Mouse (Mus musculus): ENCODE data around the gene Rbm14. TPM values are rescaled to one million over a fixed set of nuclear protein-coding genes. Genes with fewer than 3 reads are reported as not detected.

The Rbm14 gene
- 76.2 TPM for total RNA-seq (2023)

GRCm38 (mm10) chr19:4811063-4811908 lies at the start of gene Rbm14, which contains the start of gene Gm21992:
Gene Rbm14, minus strand, starts transcription at chr19:4811634.
Gene Gm21992, minus strand, starts transcription at chr19:4811612.

GRCm38 (mm10) chr19:4854552-4855469 lies 43.4 kb upstream of the Rbm14 start, which contains the start of gene Ctsf:
Gene Ctsf, plus strand, starts transcription at chr19:4855130.

GRCm38 (mm10) chr19:4839149-4839548 lies 27.7 kb upstream of the Rbm14 start, which contains the start of the genes Ccs and Ccdc87:
Gene Ccs, minus strand, starts transcription at chr19:4839332.
Gene Ccdc87, plus strand, starts transcription at chr19:4839366.

GRCm38 (mm10) chr19:4793831-4794422 lies 17.5 kb downstream of the Rbm14 start, which contains the start of gene Rbm4:
Gene Rbm4, minus strand, starts transcription at chr19:4793901.

GRCm38 (mm10) chr19:4756193-4756911 lies 55.1 kb downstream of the Rbm14 start, which contains the start of gene Rbm4b:
Gene Rbm4b, plus strand, starts transcription at chr19:4756497.

Other genes starting within 250 kb of the Rbm14 start
- gene Lrfn4, start 196.0 kb downstream of the Rbm14 start, total RNA-seq (2023) = 0.40 TPM
- gene Rce1, start 186.0 kb downstream of the Rbm14 start, total RNA-seq (2023) = 47.9 TPM
- gene Gm960, start 113.0 kb downstream of the Rbm14 start, total RNA-seq (2023) = not detected
- gene Sptbn2, start 100.5 kb downstream of the Rbm14 start, total RNA-seq (2023) = not detected
- gene Rbm4b, start 55.1 kb downstream of the Rbm14 start, total RNA-seq (2023) = 22.8 TPM
- 80.8 TPM for gene Rbm4, start 17.7 kb downstream of the Rbm14 start, total RNA-seq (2023)
- gene Gm21992, start within 50 bp of the Rbm14 start, total RNA-seq (2023) = 35.5 TPM
- 45.2 TPM for gene Ccs, start 27.7 kb upstream of the Rbm14 start, total RNA-seq (2023)
- not detected for gene Ccdc87, start 27.7 kb upstream of the Rbm14 start, total RNA-seq (2023)
- gene Ctsf, start 43.5 kb upstream of the Rbm14 start, total RNA-seq (2023) = 3.5 TPM
- gene Actn3, start 66.3 kb upstream of the Rbm14 start, total RNA-seq (2023) = 0.21 TPM
- 5.0 TPM for gene Zdhhc24, start 67.0 kb upstream of the Rbm14 start, total RNA-seq (2023)
- gene Bbs1, start 95.0 kb upstream of the Rbm14 start, total RNA-seq (2023) = 2.1 TPM
- gene Dpp3, start 116.7 kb upstream of the Rbm14 start, total RNA-seq (2023) = 66.5 TPM
- gene Peli3, start 131.5 kb upstream of the Rbm14 start, total RNA-seq (2023) = 1.2 TPM
- 27.2 TPM for gene Mrpl11, start 150.5 kb upstream of the Rbm14 start, total RNA-seq (2023)
- 1.6 TPM for gene Npas4, start 178.7 kb upstream of the Rbm14 start, total RNA-seq (2023)
- 4.4 TPM for gene Slc29a2, start 212.2 kb upstream of the Rbm14 start, total RNA-seq (2023)
- 4.3 TPM for gene B4gat1, start 227.2 kb upstream of the Rbm14 start, total RNA-seq (2023)
- 1.2 TPM for gene AC124502.3, start 227.3 kb upstream of the Rbm14 start, total RNA-seq (2023)
- gene Brms1, start 229.7 kb upstream of the Rbm14 start, total RNA-seq (2023) = 60.1 TPM
- gene Rin1, start 238.8 kb upstream of the Rbm14 start, total RNA-seq (2023) = 4.6 TPM